Comparison of ENCODE assay signal across 10 mouse cellular contexts in the genomic region with DNA sequence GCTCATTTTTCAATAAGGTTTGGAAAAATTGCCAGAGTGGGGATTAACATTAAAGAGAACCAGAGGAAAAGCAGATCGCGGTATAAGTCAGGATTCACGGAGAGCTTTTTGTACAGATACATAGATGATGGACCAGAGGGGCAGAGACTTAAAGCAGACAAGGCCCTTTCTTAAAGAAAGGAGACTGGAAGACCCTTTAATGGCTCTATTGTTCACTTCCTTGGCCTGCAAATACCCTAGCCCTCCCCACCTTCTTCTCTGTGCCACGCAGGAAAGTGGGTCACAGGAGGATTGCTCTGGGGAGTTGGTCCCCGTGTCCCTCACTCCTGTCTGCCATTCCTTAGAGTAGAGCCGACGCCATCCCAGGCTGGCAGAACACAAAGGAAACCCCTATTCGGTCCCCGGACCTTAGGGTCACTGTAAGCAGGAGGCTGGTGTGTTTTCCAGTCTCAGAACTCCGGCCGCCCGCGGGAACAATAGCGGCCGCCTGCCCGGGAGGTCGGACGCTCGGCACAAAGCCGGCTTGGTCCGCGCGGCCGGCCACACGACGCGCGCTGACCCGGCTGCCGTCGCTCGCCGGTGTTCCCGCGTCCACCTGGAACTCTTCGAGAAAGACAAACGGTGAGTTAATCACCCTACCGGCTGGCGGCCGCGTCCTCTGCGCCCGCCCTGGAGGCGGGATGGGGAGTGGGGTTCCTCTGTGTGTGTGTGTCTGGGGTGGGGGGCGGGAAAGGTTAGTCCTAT. TPM values are rescaled to one million over a fixed set of nuclear protein-coding genes. Genes with fewer than 3 reads are reported as not detected.
DNase-seq lines count a peak whose midpoint lies in the region; ATAC-seq lines count a peak whose summit lies in the region.
"Had no signal": no experiment of that assay in that cellular context is flagged by ENCODE, and none has a peak within 500 bp of the region (broad histone marks: within the 10 kb centered on the region; RNA-seq: fewer than 3 reads in every experiment).

No protein-coding gene starts in this region.

- DNase-seq in heart, postnatal 10 days, result no peak
- peak; percentile 29 for DNase-seq in ZHBTc4 (ENCODE audit: low read depth, low spot score)
- DNase-seq in adrenal gland, postnatal 36 days, result no peak
- DNase-seq in natural killer cell, adult 2 months (ENCODE audit: low spot score in 2 of 2), result no peak
- no peak for DNase-seq in cerebellum, adult 11-12 months

- no peaks in the 10 kb centered on the region for H3K9me3 ChIP-seq in heart, embryonic 13.5 days
- no peaks in the 10 kb centered on the region for H3K9me3 ChIP-seq in hindbrain, embryonic 12.5 days (replicated peaks)
- H3K9me3 ChIP-seq in midbrain, embryonic 12.5 days, result no peaks in the 10 kb centered on the region

- no peak for ATAC-seq in heart, embryonic 13.5 days (ENCODE audit: extremely low read depth, insufficient number of reproducible peaks, low FRiP score, low TSS enrichment)
- ATAC-seq in hindbrain, embryonic 12.5 days (ENCODE audit: low FRiP score), result peak; percentile 59
- no peak for ATAC-seq in midbrain, embryonic 12.5 days (ENCODE audit: low FRiP score, low read depth)

- peaks cover 21% of the 10 kb centered on the region for H3K4me1 ChIP-seq in heart, embryonic 13.5 days
- peaks cover 31% of the 10 kb centered on the region for H3K4me1 ChIP-seq in hindbrain, embryonic 12.5 days
- peaks cover 22% of the 10 kb centered on the region for H3K4me1 ChIP-seq in midbrain, embryonic 12.5 days

- intact Hi-C loops in heart, postnatal 10 days (cut with DNase I), result no loop called here

- no peak overlapping the region for H3K27ac ChIP-seq in heart, embryonic 13.5 days (replicated peaks)
- peak overlapping the region; percentile 87 for H3K27ac ChIP-seq in hindbrain, embryonic 12.5 days
- H3K27ac ChIP-seq in midbrain, embryonic 12.5 days (replicated peaks), result no peak overlapping the region

- peaks cover 98% of the 10 kb centered on the region for H3K27me3 ChIP-seq in heart, embryonic 13.5 days (replicated peaks)
- peaks cover 83% of the 10 kb centered on the region for H3K27me3 ChIP-seq in hindbrain, embryonic 12.5 days
- H3K27me3 ChIP-seq in midbrain, embryonic 12.5 days, result peaks cover 94% of the 10 kb centered on the region

- H3K4me2 ChIP-seq in heart, embryonic 13.5 days, result peak overlapping the region; percentile 71
- peak overlapping the region; percentile 53 for H3K4me2 ChIP-seq in hindbrain, embryonic 12.5 days (replicated peaks)
- peak overlapping the region; percentile 44 for H3K4me2 ChIP-seq in midbrain, embryonic 12.5 days (replicated peaks)

- peak overlapping the region; percentile 50; the same call in 1 of the 2 replicates for H3K9ac ChIP-seq in heart, embryonic 13.5 days
- H3K9ac ChIP-seq in hindbrain, embryonic 12.5 days, result peak overlapping the region; percentile 60
- no peak overlapping the region for H3K9ac ChIP-seq in midbrain, embryonic 12.5 days (replicated peaks)

- 3% methylated on average over 45 of the region's 45 CpGs for WGBS in heart, embryonic 13.5 days
- under 1% methylated on average over 45 of the region's 45 CpGs for WGBS in hindbrain, embryonic 12.5 days
- WGBS in midbrain, embryonic 12.5 days, result 1% methylated on average over 45 of the region's 45 CpGs

- no peaks in the 10 kb centered on the region for H3K36me3 ChIP-seq in heart, embryonic 13.5 days
- no peaks in the 10 kb centered on the region for H3K36me3 ChIP-seq in hindbrain, embryonic 12.5 days
- no peaks in the 10 kb centered on the region for H3K36me3 ChIP-seq in midbrain, embryonic 12.5 days

- H3K4me3 ChIP-seq in heart, embryonic 13.5 days, result peak overlapping the region; percentile 47
- peak overlapping the region; percentile 27 for H3K4me3 ChIP-seq in hindbrain, embryonic 12.5 days
- H3K4me3 ChIP-seq in midbrain, embryonic 12.5 days, result peak overlapping the region; percentile 27

RNA-seq across cellular contexts. Expression of a gene that starts 10.2 kb away (rescaled TPM):
- not detected in 2 replicates for polyA plus RNA-seq in heart, embryonic 13.5 days (2015; fragmentation: Nextera tagmentation; extraction: Ambion mirVana)
- total RNA-seq in heart, postnatal 10 days (2021), result not detected
- polyA plus RNA-seq in hindbrain, embryonic 12.5 days (2016; fragmentation: Nextera tagmentation; extraction: Ambion mirVana), result 2.5 and 3.3 TPM in 2 replicates
- polyA plus RNA-seq in midbrain, embryonic 12.5 days (2016; fragmentation: Nextera tagmentation; extraction: Ambion mirVana), result 0.31 and 0.40 TPM in 2 replicates
- total RNA-seq in adrenal gland, postnatal 36 days (2021), result not detected
- total RNA-seq: neutrophil, adult 5-6 weeks had no signal

RNA-seq across cellular contexts. Expression of a gene that starts 26.1 kb away (rescaled TPM):
- 0.09 TPM in 1 of 2 replicates, not detected in the other for polyA plus RNA-seq in heart, embryonic 13.5 days (2015; fragmentation: Nextera tagmentation; extraction: Ambion mirVana)
- total RNA-seq in heart, postnatal 10 days (2021), result not detected
- 0.66 and 1.1 TPM in 2 replicates for polyA plus RNA-seq in hindbrain, embryonic 12.5 days (2016; fragmentation: Nextera tagmentation; extraction: Ambion mirVana)
- polyA plus RNA-seq in midbrain, embryonic 12.5 days (2016; fragmentation: Nextera tagmentation; extraction: Ambion mirVana), result not detected in 2 replicates
- 1 to 10 TPM; 1.6 to 2.0 TPM for total RNA-seq in adrenal gland, postnatal 36 days (2021)
- total RNA-seq: layer of hippocampus, postnatal 25 days; neutrophil, adult 5-6 weeks had no signal

RNA-seq across cellular contexts. Expression of a gene that starts 40.9 kb away (rescaled TPM):
- polyA plus RNA-seq in heart, embryonic 13.5 days (2015; fragmentation: Nextera tagmentation; extraction: Ambion mirVana), result not detected in 2 replicates
- total RNA-seq in heart, postnatal 10 days (2021), result under 1 TPM; 0.55 to 0.57 TPM
- polyA plus RNA-seq in hindbrain, embryonic 12.5 days (2016; fragmentation: Nextera tagmentation; extraction: Ambion mirVana), result 3.6 and 4.6 TPM in 2 replicates
- polyA plus RNA-seq in midbrain, embryonic 12.5 days (2016; fragmentation: Nextera tagmentation; extraction: Ambion mirVana), result not detected in 2 replicates
- total RNA-seq in adrenal gland, postnatal 36 days (2021), result 10 to 100 TPM; 13.6 to 15.5 TPM
- total RNA-seq: layer of hippocampus, postnatal 25 days; neutrophil, adult 5-6 weeks had no signal

RNA-seq across cellular contexts. Expression of a gene that starts 40.9 kb away (rescaled TPM):
- polyA plus RNA-seq in heart, embryonic 13.5 days (2015; fragmentation: Nextera tagmentation; extraction: Ambion mirVana), result 0.74 and 0.89 TPM in 2 replicates
- total RNA-seq in heart, postnatal 10 days (2021), result not detected
- polyA plus RNA-seq in hindbrain, embryonic 12.5 days (2016; fragmentation: Nextera tagmentation; extraction: Ambion mirVana), result 69.6 and 83.5 TPM in 2 replicates
- not detected in 2 replicates for polyA plus RNA-seq in midbrain, embryonic 12.5 days (2016; fragmentation: Nextera tagmentation; extraction: Ambion mirVana)
- total RNA-seq in adrenal gland, postnatal 36 days (2021), result under 1 TPM; 0.17 to 0.36 TPM
- total RNA-seq: layer of hippocampus, postnatal 25 days; neutrophil, adult 5-6 weeks had no signal

RNA-seq across cellular contexts. Expression of a gene that starts 48.2 kb away (rescaled TPM):
- 0.07 and 0.23 TPM in 2 replicates for polyA plus RNA-seq in heart, embryonic 13.5 days (2015; fragmentation: Nextera tagmentation; extraction: Ambion mirVana)
- total RNA-seq in heart, postnatal 10 days (2021), result 1 to 10 TPM; 1.9 to 2.5 TPM
- 0.14 and 0.46 TPM in 2 replicates for polyA plus RNA-seq in hindbrain, embryonic 12.5 days (2016; fragmentation: Nextera tagmentation; extraction: Ambion mirVana)
- polyA plus RNA-seq in midbrain, embryonic 12.5 days (2016; fragmentation: Nextera tagmentation; extraction: Ambion mirVana), result 0.08 and 0.15 TPM in 2 replicates
- total RNA-seq in adrenal gland, postnatal 36 days (2021), result 10 to 100 TPM; 23.9 to 35.9 TPM
- total RNA-seq: layer of hippocampus, postnatal 25 days; neutrophil, adult 5-6 weeks had no signal
